Mouse (Mus musculus): ENCODE data around the gene Zbtb38.

The Zbtb38 gene

DNA sequence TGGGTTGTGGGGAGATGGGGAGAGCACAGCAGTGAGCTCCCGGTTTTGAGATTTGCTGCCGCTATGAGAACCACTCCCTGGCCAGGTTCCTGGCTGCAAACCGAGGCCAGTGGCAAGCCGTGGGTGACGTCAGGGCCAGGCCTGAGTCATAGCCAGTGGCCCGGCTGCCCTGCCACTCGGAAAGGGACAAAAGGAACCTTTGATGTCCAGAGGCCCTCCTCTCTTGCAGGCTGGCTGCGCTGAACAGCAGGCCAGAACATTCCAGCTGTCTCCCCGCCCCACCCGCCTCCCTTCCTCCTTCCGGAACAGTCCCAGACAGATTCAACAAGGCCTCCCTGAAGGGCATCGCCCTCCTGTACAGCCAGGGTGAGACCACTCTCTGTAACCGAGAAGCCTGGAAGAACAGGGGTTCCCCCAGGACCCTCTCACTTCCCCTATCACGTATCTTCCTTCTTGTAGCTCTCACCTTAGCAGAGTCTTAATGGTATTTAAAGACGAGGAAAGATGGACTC is at the start of gene Zbtb38:
Zbtb38 (minus strand) TSS at position 229 of the 512 bp plus-strand sequence.
- no peak for DNase-seq (ENCODE audit: low spot score in 2 of 2)

- no peak for DNase-seq (ENCODE audit: low spot score in 2 of 2)
Measured at GRCm38 (mm10) chr9:96800131-96800825, 47.6 kb upstream of the Zbtb38 start.

- DNase-seq (ENCODE audit: low spot score in 2 of 2) = no peak
Measured at GRCm38 (mm10) chr9:96797311-96797710, 44.7 kb upstream of the Zbtb38 start.

- no peak for DNase-seq (ENCODE audit: low spot score in 2 of 2)
Measured at GRCm38 (mm10) chr9:96795399-96795928, 42.8 kb upstream of the Zbtb38 start.

DNA sequence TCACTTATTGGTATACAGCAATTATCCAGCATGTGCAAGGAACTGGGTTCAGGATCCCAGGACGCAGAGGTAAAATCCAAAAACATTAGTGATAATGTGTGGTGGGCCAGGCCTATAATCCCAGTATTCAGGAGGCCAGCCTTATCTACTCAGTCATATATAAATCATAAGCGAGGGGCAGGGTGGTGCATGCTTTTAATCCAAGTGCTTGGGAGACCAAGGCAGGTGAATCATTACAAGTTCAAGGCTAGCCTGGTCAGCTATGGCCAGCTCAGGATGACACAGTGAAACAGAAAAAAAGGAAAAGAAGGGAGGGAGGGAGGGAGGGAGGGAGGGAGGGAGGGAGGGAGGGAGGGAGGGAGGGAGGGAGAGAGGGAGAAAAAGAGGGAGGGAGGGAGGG is 42.0 kb upstream of the Zbtb38 start:
- no peak for DNase-seq (ENCODE audit: low spot score in 2 of 2)

GRCm38 (mm10) chr9:96792543-96792942 is 39.9 kb upstream of the Zbtb38 start:
- no peak for DNase-seq (ENCODE audit: low spot score in 2 of 2)

GRCm38 (mm10) chr9:96790389-96791007 is 37.9 kb upstream of the Zbtb38 start:
- no peak for DNase-seq (ENCODE audit: low spot score in 2 of 2)

GRCm38 (mm10) chr9:96789906-96790305 is 37.3 kb upstream of the Zbtb38 start:
- no peak for DNase-seq (ENCODE audit: low spot score in 2 of 2)

DNA sequence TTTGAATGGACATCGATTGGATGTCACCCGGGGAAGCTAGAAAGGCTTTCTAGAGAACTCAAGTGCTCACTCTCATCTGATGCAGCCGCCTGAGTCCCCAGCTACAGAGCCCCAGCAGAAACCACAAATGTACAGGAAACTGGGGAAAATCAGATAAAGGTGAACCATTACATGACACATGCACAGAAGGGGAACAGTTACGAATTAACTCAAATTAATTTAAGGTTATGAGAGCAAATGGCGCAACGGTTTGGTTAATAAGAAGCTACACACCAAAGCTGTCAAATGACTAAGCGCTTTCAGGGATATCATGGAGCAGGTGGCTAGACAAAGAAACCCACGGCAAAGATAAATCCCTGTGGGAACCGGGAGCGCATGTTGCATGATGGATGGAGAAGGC is 35.2 kb upstream of the Zbtb38 start:
- DNase-seq (ENCODE audit: low spot score in 2 of 2) = no peak

- DNase-seq (ENCODE audit: low spot score in 2 of 2) = no peak
Measured at GRCm38 (mm10) chr9:96785871-96786342, 33.3 kb upstream of the Zbtb38 start.

- DNase-seq (ENCODE audit: low spot score in 2 of 2) = no peak
Measured at GRCm38 (mm10) chr9:96785187-96785586, 32.6 kb upstream of the Zbtb38 start.

GRCm38 (mm10) chr9:96783667-96784066 is 31.0 kb upstream of the Zbtb38 start:
- DNase-seq (ENCODE audit: low spot score in 2 of 2) = no peak

GRCm38 (mm10) chr9:96783258-96783657 is 30.6 kb upstream of the Zbtb38 start:
- no peak for DNase-seq (ENCODE audit: low spot score in 2 of 2)

DNA sequence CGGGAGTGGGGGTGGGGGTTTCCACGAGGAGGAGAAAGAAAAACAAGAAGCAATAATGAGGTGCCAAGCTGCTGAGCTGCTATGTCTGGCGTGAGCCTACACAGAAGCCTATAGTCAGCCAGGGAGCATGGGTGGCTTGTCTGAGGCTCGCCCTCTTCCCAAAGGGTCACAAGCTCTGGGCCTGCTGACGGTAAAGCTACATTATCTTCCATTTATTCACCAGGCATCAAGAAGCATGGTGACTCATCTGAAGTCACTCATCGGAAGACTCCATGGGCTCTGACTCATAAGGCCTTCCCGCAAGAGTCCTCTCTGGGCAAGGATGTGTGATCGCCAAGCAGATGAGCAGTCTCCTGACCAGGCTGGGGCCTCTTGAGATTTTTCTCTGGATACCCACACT is 29.4 kb upstream of the Zbtb38 start:
- no peak for DNase-seq (ENCODE audit: low spot score in 2 of 2)

GRCm38 (mm10) chr9:96773146-96773545 is 20.5 kb upstream of the Zbtb38 start:
- DNase-seq (ENCODE audit: low spot score in 2 of 2) = no peak

DNA sequence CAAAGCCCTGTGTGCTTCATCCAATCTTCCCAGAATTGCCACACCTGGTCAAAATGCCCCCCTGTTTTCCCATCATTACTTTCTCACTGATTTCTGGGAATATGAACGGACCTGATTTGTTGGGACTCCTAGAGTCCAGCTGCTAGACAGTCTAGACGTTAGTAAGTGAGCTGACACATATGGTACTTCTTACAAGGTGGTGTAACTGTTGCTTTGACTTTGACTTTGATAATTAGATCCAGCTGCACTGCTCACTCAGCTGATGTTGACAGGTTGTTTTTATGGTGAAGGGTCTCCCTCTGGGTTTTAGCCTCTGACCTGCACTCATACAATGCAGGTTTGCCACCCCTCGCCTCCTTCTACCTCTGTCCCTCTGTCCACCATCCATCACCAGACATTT is 17.8 kb upstream of the Zbtb38 start:
- no peak for DNase-seq (ENCODE audit: low spot score in 2 of 2)

- DNase-seq (ENCODE audit: low spot score in 2 of 2) = no peak
Measured at GRCm38 (mm10) chr9:96769651-96770050, 17.0 kb upstream of the Zbtb38 start.

DNA sequence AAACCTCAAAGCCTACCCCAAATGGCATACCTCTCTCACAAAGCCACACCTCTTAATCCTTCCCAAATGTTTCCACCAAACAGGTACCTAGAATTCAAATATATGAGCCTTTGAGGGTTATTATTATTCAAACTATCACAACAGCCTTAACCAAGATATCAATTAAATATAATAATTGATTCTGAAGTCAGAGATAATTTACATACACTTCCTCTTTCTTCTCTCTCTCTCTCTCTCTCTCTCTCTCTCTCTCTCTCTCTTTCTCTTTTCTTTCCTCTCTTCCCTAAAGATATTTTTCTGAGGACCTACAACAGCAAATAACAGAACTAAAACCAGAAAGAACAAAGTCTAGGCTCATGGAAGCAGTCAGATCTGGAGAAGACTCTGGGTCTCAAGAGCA is 15.2 kb upstream of the Zbtb38 start:
- DNase-seq (ENCODE audit: low spot score in 2 of 2) = no peak

- DNase-seq (ENCODE audit: low spot score in 2 of 2) = no peak
Measured at GRCm38 (mm10) chr9:96766078-96766477, 13.4 kb upstream of the Zbtb38 start.

GRCm38 (mm10) chr9:96765410-96765809 is 12.8 kb upstream of the Zbtb38 start:
- DNase-seq (ENCODE audit: low spot score in 2 of 2) = peak; percentile 58 to 69

DNA sequence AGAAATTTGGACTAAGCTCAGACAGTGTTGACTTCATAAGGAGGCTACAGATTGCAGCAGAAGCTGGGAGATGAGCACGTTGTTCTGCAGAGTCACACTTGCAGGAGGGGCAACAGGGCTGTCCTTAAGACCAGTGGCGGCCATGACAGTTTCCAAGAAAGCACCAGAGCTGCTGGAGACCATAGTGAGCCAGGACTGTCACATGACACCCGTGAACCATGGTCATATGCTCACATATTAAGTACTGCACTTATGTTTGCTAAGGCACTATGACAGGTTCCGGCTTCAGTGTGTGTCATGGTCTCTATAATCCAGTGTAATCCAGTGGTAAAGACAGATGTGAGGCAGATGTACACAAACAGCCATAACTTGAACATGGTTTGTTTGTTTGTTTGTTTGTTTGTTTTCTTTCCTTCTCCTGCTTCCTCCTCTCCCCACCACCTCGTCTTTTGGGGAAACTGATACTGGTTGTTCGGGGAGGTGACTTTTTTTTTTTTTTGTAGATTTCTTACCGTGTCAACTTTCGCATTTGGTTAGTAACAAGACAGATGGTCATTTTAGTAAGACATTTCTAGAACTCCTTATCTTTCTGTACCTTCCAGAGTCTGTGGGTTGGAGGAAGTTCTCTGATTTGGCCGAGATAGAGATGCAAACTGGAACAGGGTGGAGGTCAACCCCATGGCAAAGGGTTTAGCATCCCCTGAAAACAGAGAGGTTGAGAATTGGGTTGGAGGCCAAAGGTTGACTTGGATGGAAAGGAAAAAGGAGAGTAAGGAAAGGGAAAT is 11.4 kb upstream of the Zbtb38 start:
- no peak for DNase-seq (ENCODE audit: low spot score in 2 of 2)

GRCm38 (mm10) chr9:96763025-96763424 is 10.4 kb upstream of the Zbtb38 start:
- no peak for DNase-seq (ENCODE audit: low spot score in 2 of 2)

All from spleen, postnatal 4 days (tissue).